Mouse (Mus musculus) neural tube, embryonic 14.5 days (tissue): Measurements from ENCODE around the gene Apoa5. TPM values are rescaled to one million over a fixed set of nuclear protein-coding genes. Genes with fewer than 3 reads are reported as not detected.

Source experiments
- ATAC-seq: fragments of 200-750 bp; cut with Nextera tagmentation; 2 replicates; pipeline ENCODE4 v1.8.0; 2017; ENCODE audit warnings: low read depth, mild to moderate bottlenecking, moderate TSS enrichment, moderate library complexity
- H3K27ac ChIP-seq: fragments of 300-500 bp; sonication (generic); 2 replicates; pipeline ENCODE4 v1.5.1; 2014; ENCODE audit warnings: low read depth, mild to moderate bottlenecking, control low read depth, low read length, moderate library complexity, mixed read lengths
- H3K27me3 ChIP-seq: fragments of 300-500 bp; sonication (generic); 2 replicates; pipeline ENCODE4 v1.6.1; 2014; ENCODE audit warnings: low read length; ENCODE audit not compliant: control insufficient read depth, insufficient read depth
- H3K36me3 ChIP-seq: fragments of 300-500 bp; sonication (generic); 2 replicates; pipeline ENCODE4 v1.6.1; 2014; ENCODE audit warnings: low read length, mixed read lengths; ENCODE audit not compliant: control insufficient read depth, insufficient read depth
- H3K4me1 ChIP-seq: fragments of 300-500 bp; sonication (generic); 2 replicates; pipeline ENCODE4 v1.6.1; 2014; ENCODE audit warnings: low read length; ENCODE audit not compliant: control insufficient read depth, insufficient read depth
- H3K4me2 ChIP-seq: fragments of 300-500 bp; sonication (generic); 2 replicates; pipeline ENCODE4 v1.6.1; 2014; ENCODE audit warnings: mild to moderate bottlenecking, low read depth, low read length, control low read depth
- H3K4me3 ChIP-seq: fragments of 300-500 bp; sonication (generic); 2 replicates; pipeline ENCODE4 v1.5.1; 2014; ENCODE audit warnings: low read depth, low read length, control low read depth, mixed read lengths
- H3K9ac ChIP-seq: fragments of 300-500 bp; sonication (generic); replicated peaks from 2 replicates; pipeline ENCODE4 v1.6.1; 2014; ENCODE audit warnings: low read depth, mild to moderate bottlenecking, control low read depth, low read length, mixed read lengths
- H3K9me3 ChIP-seq: fragments of 300-500 bp; sonication (generic); 2 replicates; pipeline ENCODE4 v1.6.1; 2016; ENCODE audit warnings: low read length; ENCODE audit not compliant: control insufficient read depth
- WGBS: fragments of 180-500 bp; shearing (Covaris S2); extraction: QIAGEN DNeasy Blood & Tissue Kit; methylation state at CpG from one replicate; pipeline ENCODE4 v1.1.7; 2014; 5-methylcytosine and 5-hydroxymethylcytosine counted together
- polyA plus RNA-seq: library from polyadenylated mRNA; unstranded; fragments of >200 nt; fragmentation: Nextera tagmentation; extraction: Ambion mirVana; gene quantifications from 2 replicates; pipeline ENCODE4 v1.2.1, GENCODE M21; 2014

The Apoa5 gene
- polyA plus RNA-seq, 1 experiment from 2014 or later: not detected

GRCm38 (mm10) chr9:46274494-46274893 is 6.1 kb downstream of the Apoa5 start:
- no peaks in the 10 kb centered on the region for H3K9me3 ChIP-seq
- no peak overlapping the region for H3K4me3 ChIP-seq
- 91% methylated on average over 9 of the region's 9 CpGs for WGBS
- peaks cover 6% of the 10 kb centered on the region for H3K4me1 ChIP-seq
- H3K4me2 ChIP-seq: no peak overlapping the region
- H3K27ac ChIP-seq: no peak overlapping the region
- H3K27me3 ChIP-seq: no peaks in the 10 kb centered on the region
- H3K36me3 ChIP-seq: peaks cover 26% of the 10 kb centered on the region
- ATAC-seq: no peak
- H3K9ac ChIP-seq: no peak overlapping the region

- Histone ChIP-seq H3K36me3 (peaks cover 29% of the 10 kb centered on the region), H3K27me3 (no peaks in the 10 kb centered on the region), H3K9me3 (no peaks in the 10 kb centered on the region), H3K4me3 (peak within 1 kb of the TSS; percentile 75), H3K27ac (peak within 1 kb of the TSS; percentile 74; the same call in 1 of the 2 replicates), H3K4me1 (peaks cover 7% of the 10 kb centered on the region; the same call in 1 of the 2 replicates), H3K4me2 (peak within 1 kb of the TSS; percentile 55), H3K9ac (peak within 1 kb of the TSS; percentile 80)
- under 1% methylated on average over 55 of the region's 55 CpGs for WGBS
- ATAC-seq: peak; percentile 89
Observed at GRCm38 (mm10) chr9:46282631-46283436, 14.4 kb downstream of the Apoa5 start, which contains the start of gene Bud13. Gene Bud13 (plus strand): TSS chr9:46283008.

- peaks cover 26% of the 10 kb centered on the region for H3K36me3 ChIP-seq
- H3K4me2 ChIP-seq: no peak overlapping the region
- no peaks in the 10 kb centered on the region for H3K4me1 ChIP-seq
- ATAC-seq: no peak
- H3K27me3 ChIP-seq: no peaks in the 10 kb centered on the region
- H3K9ac ChIP-seq: no peak overlapping the region
- H3K27ac ChIP-seq: no peak overlapping the region
- no peaks in the 10 kb centered on the region for H3K9me3 ChIP-seq
- no peak overlapping the region for H3K4me3 ChIP-seq
- 91% methylated on average over 4 of the region's 4 CpGs for WGBS
Observed at GRCm38 (mm10) chr9:46298381-46298780, 29.9 kb downstream of the Apoa5 start.

GRCm38 (mm10) chr9:46302142-46302541 is 33.7 kb downstream of the Apoa5 start:
- Histone ChIP-seq H3K4me3 (no peak overlapping the region), H3K36me3 (peaks cover 17% of the 10 kb centered on the region; the same call in 1 of the 2 replicates), H3K9ac (no peak overlapping the region), H3K4me2 (no peak overlapping the region), H3K27ac (no peak overlapping the region), H3K4me1 (no peaks in the 10 kb centered on the region), H3K9me3 (no peaks in the 10 kb centered on the region), H3K27me3 (no peaks in the 10 kb centered on the region)
- whole genome bisulfite sequencing: 13% methylated on average over 2 of the region's 2 CpGs
- peak; percentile 34 for ATAC-seq

GRCm38 (mm10) chr9:46309121-46309520 is 40.7 kb downstream of the Apoa5 start:
- WGBS: 6% methylated on average over 7 of the region's 7 CpGs

GRCm38 (mm10) chr9:46314507-46314906 is 46.1 kb downstream of the Apoa5 start:
- WGBS: 0% methylated on average over 4 of the region's 4 CpGs
- peak; percentile 38 for ATAC-seq
- H3K36me3 ChIP-seq: no peaks in the 10 kb centered on the region

More at GRCm38 (mm10) chr9:46309121-46309520, 40.7 kb downstream of the Apoa5 start:
- H3K27me3 ChIP-seq: no peaks in the 10 kb centered on the region
- H3K9ac ChIP-seq: no peak overlapping the region
- H3K27ac ChIP-seq: no peak overlapping the region
- no peak overlapping the region for H3K4me2 ChIP-seq
- H3K4me1 ChIP-seq: 0 out of 2 replicates have a peak, but pooled peaks cover 3% of the 10 kb centered on the region
- H3K9me3 ChIP-seq: no peaks in the 10 kb centered on the region
- no peak overlapping the region for H3K4me3 ChIP-seq
- no peaks in the 10 kb centered on the region for H3K36me3 ChIP-seq
- ATAC-seq: no peak

GRCm38 (mm10) chr9:46314921-46315320 is 46.5 kb downstream of the Apoa5 start:
- no peaks in the 10 kb centered on the region for H3K27me3 ChIP-seq
- H3K9ac ChIP-seq: no peak overlapping the region
- ATAC-seq: peak; percentile 22; the same call in 1 of the 2 replicates
- H3K36me3 ChIP-seq: no peaks in the 10 kb centered on the region
- peaks cover 9% of the 10 kb centered on the region for H3K4me1 ChIP-seq
- no peaks in the 10 kb centered on the region for H3K9me3 ChIP-seq
- H3K4me3 ChIP-seq: no peak overlapping the region
- no peak overlapping the region for H3K4me2 ChIP-seq
- H3K27ac ChIP-seq: no peak overlapping the region
- 52% methylated on average over 2 of the region's 2 CpGs for WGBS

More at GRCm38 (mm10) chr9:46314507-46314906, 46.1 kb downstream of the Apoa5 start:
- Histone ChIP-seq H3K9me3 (no peaks in the 10 kb centered on the region), H3K4me3 (no peak overlapping the region), H3K4me1 (peaks cover 9% of the 10 kb centered on the region), H3K27ac (no peak overlapping the region), H3K4me2 (no peak overlapping the region), H3K27me3 (no peaks in the 10 kb centered on the region), H3K9ac (no peak overlapping the region)

GRCm38 (mm10) chr9:46315807-46316365 is 47.5 kb downstream of the Apoa5 start:
- Histone ChIP-seq H3K4me2 (no peak overlapping the region), H3K9ac (no peak overlapping the region), H3K36me3 (no peaks in the 10 kb centered on the region), H3K4me1 (peaks cover 9% of the 10 kb centered on the region), H3K4me3 (no peak overlapping the region), H3K9me3 (no peaks in the 10 kb centered on the region), H3K27me3 (no peaks in the 10 kb centered on the region), H3K27ac (no peak overlapping the region)
- 0 out of 2 replicates have a peak, but pooled peaks have one; percentile 52 for ATAC-seq
- WGBS: 21% methylated on average over 11 of the region's 11 CpGs

GRCm38 (mm10) chr9:46316388-46316787 is 48.0 kb downstream of the Apoa5 start:
- no peaks in the 10 kb centered on the region for H3K27me3 ChIP-seq
- no peaks in the 10 kb centered on the region for H3K36me3 ChIP-seq
- H3K4me3 ChIP-seq: no peak overlapping the region
- peaks cover 9% of the 10 kb centered on the region for H3K4me1 ChIP-seq
- 7% methylated on average over 5 of the region's 5 CpGs for WGBS
- H3K9ac ChIP-seq: no peak overlapping the region
- H3K4me2 ChIP-seq: no peak overlapping the region
- H3K27ac ChIP-seq: no peak overlapping the region
- no peaks in the 10 kb centered on the region for H3K9me3 ChIP-seq
- 0 out of 2 replicates have a peak, but pooled peaks have one; percentile 45 for ATAC-seq
